Mouse (Mus musculus) thymus, adult 2 months (tissue): ENCODE measurements around the gene Thada. TPM values are rescaled to one million over a fixed set of nuclear protein-coding genes. Genes with fewer than 3 reads are reported as not detected.

Experiments used
- DNase-seq: peaks from one replicate; pipeline ENCODE4 v3.0.0; 2021
- H3K27ac ChIP-seq: fragments of 200-500 bp; 2 replicates; pipeline ENCODE4 v1.5.1; 2012; ENCODE audit warnings: low read length, control low read depth; ENCODE audit not compliant: control insufficient read depth, insufficient read depth
- H3K27me3 ChIP-seq: fragments of 200-500 bp; 2 replicates; pipeline ENCODE4 v1.6.1; 2012; ENCODE audit warnings: mild to moderate bottlenecking, low read length, moderate library complexity, mixed read lengths; ENCODE audit not compliant: control insufficient read depth, insufficient read depth
- H3K36me3 ChIP-seq: fragments of 200-500 bp; 2 replicates; pipeline ENCODE4 v1.6.1; 2012; ENCODE audit warnings: mild to moderate bottlenecking, low read length, moderate library complexity; ENCODE audit not compliant: control insufficient read depth, insufficient read depth
- H3K4me1 ChIP-seq: fragments of 200-500 bp; replicated peaks from 2 replicates; pipeline ENCODE4 v1.6.1; 2012; ENCODE audit warnings: low read length; ENCODE audit not compliant: control insufficient read depth, insufficient read depth
- H3K4me3 ChIP-seq: fragments of 200-500 bp; 2 replicates; pipeline ENCODE4 v1.5.1; 2012; ENCODE audit warnings: mild to moderate bottlenecking, low read length, control low read depth, moderate library complexity; ENCODE audit not compliant: control insufficient read depth, insufficient read depth
- CTCF ChIP-seq: fragments of 200-500 bp; IDR thresholded peaks from 2 replicates; pipeline ENCODE4 v1.5.1; 2012; ENCODE audit warnings: mild to moderate bottlenecking, control low read depth, low read length, moderate library complexity, borderline replicate concordance; ENCODE audit not compliant: control insufficient read depth, poor library complexity, insufficient read depth; ENCODE audit errors: extremely low read depth
- POLR2A ChIP-seq: fragments of 200-500 bp; IDR thresholded peaks from 2 replicates; pipeline ENCODE4 v1.6.1; 2012; ENCODE audit warnings: mild to moderate bottlenecking, low read length, control low read depth, moderate library complexity; ENCODE audit not compliant: control insufficient read depth, poor library complexity, insufficient read depth; ENCODE audit errors: extremely low read depth
- WGBS: fragments of 180-500 bp; shearing (Covaris S2); methylation state at CpG from one replicate; pipeline ENCODE4 v1.1.7; 2018; 5-methylcytosine and 5-hydroxymethylcytosine counted together
- polyA plus RNA-seq: library from polyadenylated mRNA; depleted of rRNA; stranded (reverse); fragments of >200 nt; gene quantifications from 2 replicates; pipeline ENCODE4 v1.2.3, GENCODE M21; 2012

The Thada gene
- polyA plus RNA-seq, 1 experiment = 40.1 TPM

DNA sequence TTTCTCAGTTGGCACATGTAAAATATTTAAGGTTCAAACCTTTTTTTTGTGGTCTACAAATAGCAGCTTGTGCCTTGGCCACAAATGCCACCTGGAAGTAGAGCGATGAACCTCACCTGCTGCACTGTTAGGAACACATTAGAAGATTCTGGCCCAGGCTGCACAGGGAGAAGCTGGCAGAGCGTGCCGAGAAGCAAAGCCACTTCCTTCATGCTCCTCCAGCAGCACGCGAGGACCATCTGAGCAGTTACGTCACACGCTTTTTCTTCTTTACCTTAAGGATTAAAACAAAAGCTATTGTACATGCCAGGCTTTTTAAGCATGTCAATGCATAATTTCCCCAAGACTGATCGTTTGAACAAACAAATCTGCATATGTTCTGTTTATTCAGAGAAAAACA lies 43.1 kb downstream of the Thada start:
- Histone ChIP-seq H3K4me3 (no peak overlapping the region), H3K27ac (0 out of 2 replicates have a peak overlapping the region, but pooled peaks have one; percentile 3), H3K36me3 (peaks cover 3% of the 10 kb centered on the region; the same call in 1 of the 2 replicates), H3K4me1 (peaks cover 14% of the 10 kb centered on the region), H3K27me3 (no peaks in the 10 kb centered on the region)
- TF ChIP-seq POLR2A (no peak), CTCF (no peak)
- peak; percentile 66 for DNase-seq
- 12% methylated on average over 8 of the region's 8 CpGs for WGBS

DNA sequence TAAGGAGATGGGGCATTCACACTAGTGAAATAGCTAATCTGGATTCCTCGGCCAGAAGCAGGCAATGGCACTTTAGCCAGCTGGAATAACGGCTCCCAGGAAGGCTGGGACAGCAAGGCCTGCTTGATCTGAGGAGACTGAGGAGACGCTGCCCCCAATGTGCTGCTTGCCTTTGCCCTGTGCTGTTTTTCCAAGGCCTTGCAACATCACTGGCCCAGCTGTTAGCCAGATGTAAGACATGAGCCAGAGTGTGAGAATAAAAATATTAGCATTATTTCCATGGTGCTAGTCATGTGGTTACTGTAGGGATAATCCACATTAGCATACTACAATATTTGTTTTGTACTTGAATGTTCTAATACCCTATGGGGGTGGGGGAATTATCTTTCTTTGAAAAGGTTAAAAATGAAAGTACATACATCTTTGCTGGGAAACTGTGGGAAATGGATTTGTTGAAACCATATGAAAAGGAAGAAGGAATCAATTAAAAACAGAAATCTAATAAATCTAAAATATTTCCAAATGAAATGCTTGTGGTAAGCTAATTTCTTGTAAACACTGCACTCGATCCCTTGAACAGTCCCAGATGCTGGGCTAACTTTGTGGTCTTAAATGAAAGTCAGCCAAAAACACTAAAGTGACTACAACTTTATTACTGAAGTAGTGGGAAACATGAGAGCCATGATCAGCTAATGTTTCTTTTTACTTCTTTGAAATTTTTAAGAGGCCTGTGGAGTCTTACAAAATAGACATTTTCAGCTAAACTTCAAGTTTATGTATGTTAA lies 43.8 kb downstream of the Thada start:
- no peak overlapping the region for H3K27ac ChIP-seq
- TF ChIP-seq POLR2A = no peak
- TF ChIP-seq CTCF = no peak
- H3K4me3 ChIP-seq = no peak overlapping the region
- H3K36me3 ChIP-seq = 0 out of 2 replicates have a peak, but pooled peaks cover 3% of the 10 kb centered on the region
- no peaks in the 10 kb centered on the region for H3K27me3 ChIP-seq
- peaks cover 14% of the 10 kb centered on the region for H3K4me1 ChIP-seq
- WGBS = 75% methylated on average over 4 of the region's 4 CpGs
- no peak for DNase-seq

DNA sequence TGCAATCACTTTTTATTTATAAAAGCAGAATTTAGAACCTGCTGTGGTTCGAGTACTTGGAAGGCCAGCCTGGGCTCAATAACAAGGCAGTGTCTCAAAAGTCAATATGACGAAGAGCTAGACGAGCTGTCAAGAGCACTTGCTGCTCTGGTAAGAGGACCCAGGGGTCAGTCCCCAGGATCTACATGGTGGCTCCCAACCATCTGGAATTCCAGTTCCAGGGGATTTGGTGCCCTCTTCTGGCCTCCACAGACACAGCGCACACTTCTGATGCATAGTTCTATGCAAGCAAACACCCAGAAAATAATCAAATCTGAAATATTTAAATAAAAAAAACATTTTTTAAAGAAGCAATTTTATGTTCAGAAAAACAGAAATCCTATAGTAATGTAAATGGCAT lies 45.0 kb downstream of the Thada start:
- no peak for TF ChIP-seq POLR2A
- TF ChIP-seq CTCF = no peak
- no peak overlapping the region for H3K4me3 ChIP-seq
- H3K27me3 ChIP-seq = no peaks in the 10 kb centered on the region
- 98% methylated on average over 4 of the region's 4 CpGs for WGBS
- no peak overlapping the region for H3K27ac ChIP-seq
- DNase-seq = peak; percentile 22
- 0 out of 2 replicates have a peak, but pooled peaks cover 3% of the 10 kb centered on the region for H3K36me3 ChIP-seq
- peaks cover 14% of the 10 kb centered on the region for H3K4me1 ChIP-seq

DNA sequence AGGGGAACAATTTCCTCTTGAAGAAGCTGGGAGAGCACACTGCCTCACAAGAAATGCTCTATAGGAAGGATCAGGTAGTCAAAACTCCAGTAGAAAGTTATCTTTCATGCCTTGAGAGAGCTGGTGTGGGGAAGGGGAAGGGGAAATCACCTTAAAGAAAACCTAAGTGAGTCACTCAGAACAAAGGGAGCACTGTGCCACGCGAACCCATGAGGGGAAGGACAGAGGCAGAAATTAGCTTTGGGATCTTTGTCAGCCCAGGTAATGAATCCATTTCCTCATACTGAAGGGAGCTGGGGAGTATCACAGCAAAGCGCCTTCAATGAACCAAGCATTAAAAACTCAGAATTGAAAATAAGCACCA lies 45.7 kb downstream of the Thada start:
- 56% methylated on average over 3 of the region's 3 CpGs for WGBS
- H3K36me3 ChIP-seq = no peaks in the 10 kb centered on the region
- DNase-seq = no peak
- H3K4me3 ChIP-seq = no peak overlapping the region
- no peak for TF ChIP-seq POLR2A
- TF ChIP-seq CTCF = no peak
- H3K27me3 ChIP-seq = no peaks in the 10 kb centered on the region
- peaks cover 14% of the 10 kb centered on the region for H3K4me1 ChIP-seq
- H3K27ac ChIP-seq = peak overlapping the region; percentile 42; the same call in 1 of the 2 replicates

DNA sequence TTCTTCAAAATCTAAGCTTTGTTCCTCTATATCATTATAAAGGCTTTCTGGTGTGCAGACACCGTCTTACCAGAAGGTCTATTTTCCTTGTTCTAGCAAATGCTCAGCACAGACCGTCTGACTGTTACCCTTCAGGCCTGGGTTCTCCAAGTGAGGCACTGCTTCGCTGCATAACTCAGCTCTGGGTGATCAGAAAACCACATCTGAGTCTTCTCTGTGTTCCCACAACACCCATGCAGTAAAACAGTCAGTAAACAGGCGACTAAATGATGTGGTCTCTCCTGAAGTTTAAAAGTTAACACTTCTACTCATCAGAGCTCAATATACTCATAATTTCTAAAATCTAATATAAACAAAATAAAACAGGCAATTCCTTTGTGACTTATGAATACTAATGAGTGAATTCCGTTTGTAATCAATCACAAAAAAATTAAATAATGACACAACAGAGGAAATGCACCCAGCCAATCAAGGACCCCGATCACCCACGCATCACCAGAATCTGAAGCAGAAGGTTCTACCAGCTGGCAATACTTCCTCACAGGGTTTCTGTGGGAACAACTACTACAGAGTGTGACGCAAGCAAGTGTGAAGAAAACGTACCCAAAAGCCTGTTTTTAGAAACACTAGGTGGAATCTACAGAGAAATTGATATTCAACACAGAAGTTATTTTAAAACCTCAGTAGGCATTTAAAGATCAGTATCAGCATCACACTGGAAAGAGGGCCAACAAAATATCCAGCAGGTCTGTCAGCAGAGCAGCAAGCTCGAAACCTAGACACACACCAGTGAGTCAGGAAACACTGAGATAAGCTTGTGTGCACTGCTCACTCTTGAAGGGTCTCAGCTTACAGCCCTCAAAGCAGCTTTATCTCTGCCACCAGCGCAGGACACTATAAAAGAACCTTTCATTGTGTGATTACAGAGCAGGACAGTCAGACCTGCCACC lies 46.4 kb downstream of the Thada start:
- 12% methylated on average over 11 of the region's 11 CpGs for WGBS
- no peak for TF ChIP-seq POLR2A
- no peak for TF ChIP-seq CTCF
- H3K27ac ChIP-seq = peak overlapping the region; percentile 48; the same call in 1 of the 2 replicates
- H3K27me3 ChIP-seq = no peaks in the 10 kb centered on the region
- H3K36me3 ChIP-seq = no peaks in the 10 kb centered on the region; the same call in 1 of the 2 replicates
- peaks cover 14% of the 10 kb centered on the region for H3K4me1 ChIP-seq
- no peak overlapping the region for H3K4me3 ChIP-seq
- DNase-seq = peak; percentile 44

DNA sequence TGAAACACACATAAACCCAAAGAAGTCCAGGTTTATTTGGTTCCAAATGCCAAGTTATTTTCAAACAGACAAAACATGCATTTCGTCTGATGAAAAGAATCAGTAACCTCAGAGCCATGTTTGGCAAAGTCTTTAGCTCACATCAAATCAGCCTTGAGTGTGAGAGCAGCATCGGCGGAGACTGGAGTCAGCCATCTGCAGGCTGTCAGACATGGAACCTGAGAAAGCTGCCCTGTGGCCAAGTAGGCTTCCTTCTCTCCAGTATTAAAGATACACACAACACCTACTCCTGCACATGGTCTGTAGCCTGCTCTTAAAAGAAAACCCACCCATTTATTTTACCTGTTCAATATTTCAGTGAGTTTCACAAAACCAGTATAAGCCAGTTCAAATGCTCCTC lies 50.1 kb downstream of the Thada start:
- H3K27me3 ChIP-seq = no peaks in the 10 kb centered on the region
- peaks cover 9% of the 10 kb centered on the region for H3K4me1 ChIP-seq
- H3K36me3 ChIP-seq = no peaks in the 10 kb centered on the region; the same call in 1 of the 2 replicates
- WGBS = 97% methylated on average over 3 of the region's 3 CpGs
- H3K27ac ChIP-seq = no peak overlapping the region
- no peak for DNase-seq
- H3K4me3 ChIP-seq = no peak overlapping the region
- TF ChIP-seq CTCF (no peak), POLR2A (no peak)
